Mouse (Mus musculus): ENCODE results near the gene Adcy3. TPM values are rescaled to one million over a fixed set of nuclear protein-coding genes. Genes with fewer than 3 reads are reported as not detected.

Adcy3 gene
- polyA plus RNA-seq, 1 experiment from 2014 or later = 18.0 TPM

GRCm38 (mm10) chr12:4252742-4253655 lies 120.1 kb downstream of the Adcy3 start:
- H3K9ac ChIP-seq (replicated peaks) = no peak overlapping the region
- H3K27me3 ChIP-seq (replicated peaks) = no peaks in the 10 kb centered on the region
- 93% methylated on average over 16 of the region's 16 CpGs for WGBS
- no peak overlapping the region for H3K27ac ChIP-seq (replicated peaks)
- no peak for ATAC-seq (ENCODE audit: low FRiP score)
- H3K36me3 ChIP-seq = peaks cover 53% of the 10 kb centered on the region
- H3K4me3 ChIP-seq (replicated peaks) = no peak overlapping the region
- H3K4me1 ChIP-seq = no peaks in the 10 kb centered on the region
- H3K4me2 ChIP-seq = no peak overlapping the region
- H3K9me3 ChIP-seq (replicated peaks) = no peaks in the 10 kb centered on the region

Other genes with a start within 250 kb of the Adcy3 start
- 3.0 and 3.7 TPM in 2 replicates for gene Pomc, start 178.2 kb upstream of the Adcy3 start, polyA plus RNA-seq (2015; fragmentation: Nextera tagmentation; extraction: Ambion mirVana)
- 27.2 and 33.6 TPM in 2 replicates for gene Efr3b, start 94.2 kb upstream of the Adcy3 start, polyA plus RNA-seq (2015; fragmentation: Nextera tagmentation; extraction: Ambion mirVana)
- gene Dnajc27, start 50.5 kb upstream of the Adcy3 start, polyA plus RNA-seq (2015; fragmentation: Nextera tagmentation; extraction: Ambion mirVana) = 20.0 and 21.3 TPM in 2 replicates
- 6.2 and 6.7 TPM in 2 replicates for gene Ptrhd1, start 100.9 kb downstream of the Adcy3 start, polyA plus RNA-seq (2015; fragmentation: Nextera tagmentation; extraction: Ambion mirVana)
- gene Cenpo, start 101.2 kb downstream of the Adcy3 start, polyA plus RNA-seq (2015; fragmentation: Nextera tagmentation; extraction: Ambion mirVana) = 8.5 and 9.0 TPM in 2 replicates

Data from neural tube, embryonic 15.5 days (tissue).